Mouse (Mus musculus): ENCODE data around the gene Kcnk10.

- TF ChIP-seq CTCF (IDR thresholded peaks at IDR 0.05; ENCODE audit: extremely low read depth, insufficient read depth, insufficient read length, insufficient replicate concordance): no peak
- TF ChIP-seq POLR2A (IDR thresholded peaks at IDR 0.05; ENCODE audit: low read depth, low read length): no peak
Observed at GRCm38 (mm10) chr12:98606595-98607290, 28.6 kb upstream of the Kcnk10 start.

Data from spleen, adult 2 months (tissue).